Mouse (Mus musculus) kidney, postnatal 0 days (tissue): Measurements from ENCODE around the gene Zfp382. TPM values are rescaled to one million over a fixed set of nuclear protein-coding genes. Genes with fewer than 3 reads are reported as not detected.
A peak's percentile ranks its signal among the peaks of the same experiment; 100 is the strongest.

Experiments
- ATAC-seq: fragments of 200-750 bp; cut with Nextera tagmentation; replicated peaks from 2 replicates; pipeline ENCODE4 v1.8.0; 2017; ENCODE audit warnings: low read depth, moderate number of reproducible peaks, moderate TSS enrichment, moderate library complexity; ENCODE audit not compliant: low FRiP score
- DNase-seq: peaks from one replicate; pipeline ENCODE4 v3.0.0-alpha.2; 2016; ENCODE audit warnings: low spot score
- H3K27ac ChIP-seq: fragments of 300-500 bp; sonication (generic); 2 replicates; pipeline ENCODE4 v1.5.1; 2014; ENCODE audit warnings: mild to moderate bottlenecking
- H3K27me3 ChIP-seq: fragments of 300-500 bp; sonication (generic); 2 replicates; pipeline ENCODE4 v1.6.1; 2014; ENCODE audit warnings: low read length, mixed read lengths; ENCODE audit not compliant: insufficient read depth
- H3K36me3 ChIP-seq: fragments of 300-500 bp; sonication (generic); 2 replicates; pipeline ENCODE4 v1.6.1; 2014; ENCODE audit warnings: low read length, mixed read lengths; ENCODE audit not compliant: insufficient read depth
- H3K4me1 ChIP-seq: fragments of 300-500 bp; sonication (generic); replicated peaks from 2 replicates; pipeline ENCODE4 v1.6.1; 2014; ENCODE audit warnings: antibody characterized with exemption, low read length, mixed read lengths; ENCODE audit not compliant: insufficient read depth
- H3K4me2 ChIP-seq: fragments of 300-500 bp; sonication (generic); 2 replicates; pipeline ENCODE4 v1.6.1; 2014; ENCODE audit warnings: mild to moderate bottlenecking, low read length, moderate library complexity, mixed read lengths
- H3K4me3 ChIP-seq: fragments of 300-500 bp; sonication (generic); replicated peaks from 2 replicates; pipeline ENCODE4 v1.5.1; 2014; ENCODE audit warnings: low read depth, low read length
- H3K9ac ChIP-seq: fragments of 300-500 bp; sonication (generic); 2 replicates; pipeline ENCODE4 v1.6.1; 2014; ENCODE audit warnings: low read depth, low read length
- H3K9me3 ChIP-seq: fragments of 300-500 bp; sonication (generic); replicated peaks from 2 replicates; pipeline ENCODE4 v1.6.1; 2016; ENCODE audit warnings: low read length, inconsistent platforms, mixed read lengths
- CTCF ChIP-seq: IDR thresholded peaks from 2 replicates; pipeline ENCODE4 v1.5.1; 2016; ENCODE audit warnings: antibody characterized with exemption, low read depth, mild to moderate bottlenecking, moderate library complexity
- WGBS: fragments of 180-500 bp; shearing (Covaris S2); extraction: QIAGEN DNeasy Blood & Tissue Kit; methylation state at CpG from one replicate; pipeline ENCODE4 v1.1.7; 2014; 5-methylcytosine and 5-hydroxymethylcytosine counted together
- polyA plus RNA-seq: library from polyadenylated mRNA; unstranded; fragments of >200 nt; fragmentation: Nextera tagmentation; extraction: Ambion mirVana; gene quantifications from 2 replicates; pipeline ENCODE4 v1.2.1, GENCODE M21; 2015

Gene Zfp382
- polyA plus RNA-seq, 1 experiment from 2014 or later = 4.9 TPM

- Histone ChIP-seq H3K36me3 (no peaks in the 10 kb centered on the region), H3K4me1 (no peaks in the 10 kb centered on the region), H3K27me3 (no peaks in the 10 kb centered on the region), H3K9ac (peak overlapping the region; percentile 55), H3K4me2 (peak overlapping the region; percentile 67), H3K4me3 (peak overlapping the region; percentile 51), H3K9me3 (0 out of 2 replicates have a peak, but pooled peaks cover 6% of the 10 kb centered on the region), H3K27ac (no peak overlapping the region)
- no peak for TF ChIP-seq CTCF
- no peak for ATAC-seq
- no peak for DNase-seq
- WGBS = 9% methylated on average over 8 of the region's 8 CpGs
Observed at GRCm38 (mm10) chr7:30143170-30143554, 21.4 kb downstream of the Zfp382 start.

GRCm38 (mm10) chr7:30143555-30144209, 21.9 kb downstream of the Zfp382 start:
- no peaks in the 10 kb centered on the region for H3K27me3 ChIP-seq
- peak overlapping the region; percentile 51 for H3K4me3 ChIP-seq
- peak overlapping the region; percentile 62 for H3K27ac ChIP-seq
- ATAC-seq (peak; percentile 91), DNase-seq (peak; percentile 95)
- H3K4me2 ChIP-seq = peak overlapping the region; percentile 67
- TF ChIP-seq CTCF = no peak
- peak overlapping the region; percentile 55 for H3K9ac ChIP-seq
- H3K36me3 ChIP-seq = no peaks in the 10 kb centered on the region
- 1% methylated on average over 35 of the region's 35 CpGs for WGBS
- no peaks in the 10 kb centered on the region for H3K4me1 ChIP-seq
- H3K9me3 ChIP-seq = 0 out of 2 replicates have a peak, but pooled peaks cover 6% of the 10 kb centered on the region

GRCm38 (mm10) chr7:30147011-30147410, 25.3 kb downstream of the Zfp382 start:
- no peaks in the 10 kb centered on the region for H3K27me3 ChIP-seq
- no peaks in the 10 kb centered on the region for H3K4me1 ChIP-seq
- H3K4me3 ChIP-seq = no peak overlapping the region
- no peak for TF ChIP-seq CTCF
- no peak for DNase-seq
- no peak overlapping the region for H3K4me2 ChIP-seq
- WGBS = 92% methylated on average over 5 of the region's 5 CpGs
- ATAC-seq = no peak
- H3K9ac ChIP-seq = no peak overlapping the region
- no peaks in the 10 kb centered on the region for H3K36me3 ChIP-seq
- no peak overlapping the region for H3K27ac ChIP-seq
- H3K9me3 ChIP-seq = peaks cover 14% of the 10 kb centered on the region

GRCm38 (mm10) chr7:30154040-30154439, 32.3 kb downstream of the Zfp382 start:
- no peak overlapping the region for H3K9ac ChIP-seq
- H3K4me2 ChIP-seq = no peak overlapping the region
- H3K27ac ChIP-seq = no peak overlapping the region
- peaks cover 32% of the 10 kb centered on the region for H3K36me3 ChIP-seq
- TF ChIP-seq CTCF = 0 out of 2 replicates have a peak, but pooled peaks have one; percentile 13
- no peaks in the 10 kb centered on the region for H3K27me3 ChIP-seq
- no peak for ATAC-seq
- no peak overlapping the region for H3K4me3 ChIP-seq
- WGBS = 91% methylated on average over 1 of the region's 1 CpGs
- H3K4me1 ChIP-seq = no peaks in the 10 kb centered on the region
- DNase-seq = no peak
- H3K9me3 ChIP-seq = peaks cover 46% of the 10 kb centered on the region

- no peak for TF ChIP-seq CTCF
- Histone ChIP-seq H3K27me3 (no peaks in the 10 kb centered on the region), H3K27ac (no peak overlapping the region), H3K4me3 (no peak overlapping the region), H3K4me1 (no peaks in the 10 kb centered on the region), H3K9ac (no peak overlapping the region), H3K9me3 (peaks cover 57% of the 10 kb centered on the region), H3K4me2 (no peak overlapping the region), H3K36me3 (peaks cover 44% of the 10 kb centered on the region)
- WGBS = 97% methylated on average over 3 of the region's 3 CpGs
- no peak for DNase-seq
- ATAC-seq = no peak
Observed at GRCm38 (mm10) chr7:30155507-30155906, 33.8 kb downstream of the Zfp382 start.

- H3K27ac ChIP-seq = no peak overlapping the region
- DNase-seq (no peak), ATAC-seq (no peak)
- peaks cover 35% of the 10 kb centered on the region for H3K9me3 ChIP-seq
- no peaks in the 10 kb centered on the region for H3K27me3 ChIP-seq
- 98% methylated on average over 5 of the region's 5 CpGs for WGBS
- peaks cover 59% of the 10 kb centered on the region for H3K36me3 ChIP-seq
- no peak overlapping the region for H3K4me2 ChIP-seq
- H3K9ac ChIP-seq = no peak overlapping the region
- H3K4me1 ChIP-seq = no peaks in the 10 kb centered on the region
- TF ChIP-seq CTCF = no peak
- H3K4me3 ChIP-seq = no peak overlapping the region
Observed at GRCm38 (mm10) chr7:30163113-30163512, 41.4 kb downstream of the Zfp382 start.
